Mouse (Mus musculus): Measurements from ENCODE around the gene Ubash3a. TPM values are rescaled to one million over a fixed set of nuclear protein-coding genes. Genes with fewer than 3 reads are reported as not detected.

Gene Ubash3a
- polyA plus RNA-seq, 1 experiment from 2014 or later: 0.23 TPM

- WGBS: 47% methylated on average over 8 of the region's 8 CpGs
- no peak overlapping the region for H3K27ac ChIP-seq
- H3K36me3 ChIP-seq: no peaks in the 10 kb centered on the region
- no peak overlapping the region for H3K4me3 ChIP-seq (replicated peaks)
- H3K27me3 ChIP-seq: peaks cover 14% of the 10 kb centered on the region
- H3K4me1 ChIP-seq: peaks cover 27% of the 10 kb centered on the region
- no peak overlapping the region for H3K9ac ChIP-seq
- H3K9me3 ChIP-seq (replicated peaks): no peaks in the 10 kb centered on the region
- H3K4me2 ChIP-seq: no peak overlapping the region
- peak; percentile 41 for ATAC-seq (replicated peaks; ENCODE audit: low FRiP score)
These were observed 15.8 kb upstream of the Ubash3a start for GRCm38 (mm10) chr17:31191825-31192224.

- Histone ChIP-seq H3K9ac (no peak overlapping the region), H3K27me3 (peaks cover 14% of the 10 kb centered on the region), H3K36me3 (no peaks in the 10 kb centered on the region), H3K4me1 (peaks cover 27% of the 10 kb centered on the region), H3K4me3 (replicated peaks) (no peak overlapping the region), H3K4me2 (no peak overlapping the region), H3K9me3 (replicated peaks) (no peaks in the 10 kb centered on the region), H3K27ac (no peak overlapping the region)
- ATAC-seq (replicated peaks; ENCODE audit: low FRiP score): no peak
- WGBS: 23% methylated on average over 2 of the region's 2 CpGs
These were observed 15.0 kb upstream of the Ubash3a start for GRCm38 (mm10) chr17:31192663-31193062.

DNA sequence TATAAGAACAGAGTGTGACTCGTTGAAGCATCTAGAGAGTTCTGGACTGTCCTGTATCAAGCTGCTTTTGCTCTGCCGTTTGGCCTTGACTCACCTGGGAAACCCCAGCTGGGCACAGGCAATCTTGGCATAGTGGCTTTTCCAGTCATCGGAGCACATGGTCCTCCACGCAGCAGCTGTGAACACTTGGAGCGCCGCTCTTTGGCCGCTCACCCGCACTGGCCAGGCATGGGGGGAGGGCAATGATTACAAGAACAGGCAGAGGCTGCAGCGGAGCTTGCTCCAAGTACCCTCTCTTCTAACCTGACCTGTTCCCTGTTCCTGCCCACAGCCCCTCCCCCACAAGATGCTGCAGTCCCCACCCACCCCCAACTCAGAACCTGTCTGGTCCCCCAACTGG lies 14.3 kb upstream of the Ubash3a start:
- peaks cover 7% of the 10 kb centered on the region; the same call in 1 of the 2 replicates for H3K27me3 ChIP-seq
- H3K4me1 ChIP-seq: peaks cover 27% of the 10 kb centered on the region
- H3K9me3 ChIP-seq (replicated peaks): no peaks in the 10 kb centered on the region
- ATAC-seq (replicated peaks; ENCODE audit: low FRiP score): peak; percentile 42; the same call in 1 of the 2 replicates
- no peaks in the 10 kb centered on the region for H3K36me3 ChIP-seq
- no peak overlapping the region for H3K4me2 ChIP-seq
- no peak overlapping the region for H3K9ac ChIP-seq
- 71% methylated on average over 9 of the region's 9 CpGs for WGBS
- no peak overlapping the region for H3K4me3 ChIP-seq (replicated peaks)
- no peak overlapping the region for H3K27ac ChIP-seq

- Histone ChIP-seq H3K9me3 (replicated peaks) (no peaks in the 10 kb centered on the region), H3K4me1 (peaks cover 33% of the 10 kb centered on the region), H3K9ac (no peak overlapping the region), H3K4me2 (no peak overlapping the region), H3K36me3 (no peaks in the 10 kb centered on the region), H3K4me3 (replicated peaks) (no peak overlapping the region), H3K27me3 (no peaks in the 10 kb centered on the region), H3K27ac (no peak overlapping the region)
- ATAC-seq (replicated peaks; ENCODE audit: low FRiP score): no peak
- WGBS: 90% methylated on average over 6 of the region's 6 CpGs
These were observed 12.5 kb upstream of the Ubash3a start for GRCm38 (mm10) chr17:31195207-31195606.

DNA sequence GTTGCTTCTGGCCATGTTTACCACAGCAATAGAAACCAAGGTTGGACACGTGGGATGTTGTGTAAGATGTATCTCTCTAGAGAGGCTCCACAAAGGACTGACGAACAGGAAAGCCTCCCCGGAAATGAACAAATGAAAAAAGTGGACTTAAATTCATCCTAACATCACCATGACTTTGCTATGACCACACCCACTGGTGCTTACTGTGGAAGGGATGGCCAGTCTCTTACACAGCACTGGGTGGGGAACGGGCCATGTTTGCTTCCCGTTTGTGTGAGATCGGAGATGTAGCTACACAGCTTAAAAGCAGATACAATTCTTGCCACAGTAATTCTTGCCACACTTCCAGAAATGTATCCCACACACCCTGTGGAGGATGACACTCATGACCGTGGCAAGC lies 11.4 kb upstream of the Ubash3a start:
- H3K36me3 ChIP-seq: no peaks in the 10 kb centered on the region
- H3K27me3 ChIP-seq: no peaks in the 10 kb centered on the region
- no peak overlapping the region for H3K9ac ChIP-seq
- ATAC-seq (replicated peaks; ENCODE audit: low FRiP score): no peak
- peaks cover 30% of the 10 kb centered on the region for H3K4me1 ChIP-seq
- H3K4me2 ChIP-seq: no peak overlapping the region
- no peaks in the 10 kb centered on the region for H3K9me3 ChIP-seq (replicated peaks)
- no peak overlapping the region for H3K27ac ChIP-seq
- WGBS: 90% methylated on average over 7 of the region's 7 CpGs
- no peak overlapping the region for H3K4me3 ChIP-seq (replicated peaks)

DNA sequence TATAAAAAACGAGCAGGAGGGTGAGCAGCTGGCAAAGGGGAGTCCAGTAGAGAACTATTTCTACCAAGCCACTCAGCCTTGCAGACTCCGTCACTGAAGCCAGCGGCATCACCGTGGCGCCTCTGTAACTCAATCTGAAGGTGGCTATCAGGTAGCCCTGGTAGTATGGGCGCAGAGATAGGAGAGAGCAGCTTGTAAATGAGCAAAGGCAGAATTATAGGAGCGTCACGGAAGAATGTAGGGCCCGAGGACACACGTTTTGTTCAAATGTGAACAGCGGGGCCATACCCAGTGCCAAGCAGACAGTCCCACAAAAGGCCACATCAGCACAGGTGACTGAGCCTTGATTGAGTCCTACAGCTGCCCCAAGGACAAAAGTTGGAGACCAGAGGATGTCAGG lies 8.8 kb upstream of the Ubash3a start, which contains the start of gene Tmprss3:
Gene Tmprss3, minus strand, starts transcription at position 101 of the 400 bp plus-strand sequence.
- H3K9ac ChIP-seq: no peak within 1 kb of the TSS
- H3K4me3 ChIP-seq (replicated peaks): no peak within 1 kb of the TSS
- ATAC-seq (replicated peaks; ENCODE audit: low FRiP score): no peak
- no peaks in the 10 kb centered on the region for H3K27me3 ChIP-seq
- no peaks in the 10 kb centered on the region for H3K36me3 ChIP-seq
- no peak within 1 kb of the TSS for H3K27ac ChIP-seq
- 0 out of 2 replicates have a peak, but pooled peaks cover 6% of the 10 kb centered on the region for H3K4me1 ChIP-seq
- no peaks in the 10 kb centered on the region for H3K9me3 ChIP-seq (replicated peaks)
- H3K4me2 ChIP-seq: no peak within 1 kb of the TSS
- 54% methylated on average over 11 of the region's 11 CpGs for WGBS

- Histone ChIP-seq H3K4me2 (no peak overlapping the region), H3K27me3 (no peaks in the 10 kb centered on the region), H3K36me3 (no peaks in the 10 kb centered on the region), H3K4me1 (peaks cover 6% of the 10 kb centered on the region; the same call in 1 of the 2 replicates), H3K9me3 (replicated peaks) (no peaks in the 10 kb centered on the region), H3K4me3 (replicated peaks) (no peak overlapping the region), H3K27ac (no peak overlapping the region), H3K9ac (no peak overlapping the region)
- no peak for ATAC-seq (replicated peaks; ENCODE audit: low FRiP score)
- 69% methylated on average over 8 of the region's 8 CpGs for WGBS
These were observed 981 bp downstream of the Ubash3a start for GRCm38 (mm10) chr17:31208654-31209053.

- Histone ChIP-seq H3K4me1 (peaks cover 6% of the 10 kb centered on the region; the same call in 1 of the 2 replicates), H3K4me3 (replicated peaks) (no peak overlapping the region), H3K9ac (no peak overlapping the region), H3K4me2 (no peak overlapping the region), H3K36me3 (no peaks in the 10 kb centered on the region), H3K27ac (no peak overlapping the region), H3K9me3 (replicated peaks) (no peaks in the 10 kb centered on the region), H3K27me3 (no peaks in the 10 kb centered on the region)
- ATAC-seq (replicated peaks; ENCODE audit: low FRiP score): no peak
- WGBS: 94% methylated on average over 11 of the region's 11 CpGs
These were observed 1.8 kb downstream of the Ubash3a start for GRCm38 (mm10) chr17:31209376-31209930.

DNA sequence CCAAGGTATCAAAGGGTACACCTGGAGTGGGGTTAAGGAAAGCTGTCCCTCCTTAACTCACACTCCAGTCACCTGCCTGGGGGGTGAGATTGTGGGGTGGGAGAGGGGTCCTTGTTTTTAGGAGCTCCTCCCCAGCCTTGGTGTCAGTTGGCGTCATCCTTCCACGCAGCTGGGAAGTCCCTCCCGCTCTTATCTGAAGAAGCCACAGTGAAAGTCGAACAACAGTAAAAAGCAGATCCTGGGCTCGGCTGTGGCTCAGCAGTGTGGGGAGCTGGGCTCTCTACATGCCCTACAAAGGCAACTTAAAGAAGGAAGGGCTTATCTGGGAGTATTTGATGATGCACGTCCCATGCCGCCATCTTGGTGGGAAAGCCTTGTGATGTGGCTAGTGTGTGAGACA lies 2.6 kb downstream of the Ubash3a start:
- Histone ChIP-seq H3K27ac (no peak overlapping the region), H3K4me1 (peaks cover 6% of the 10 kb centered on the region; the same call in 1 of the 2 replicates), H3K36me3 (no peaks in the 10 kb centered on the region), H3K4me3 (replicated peaks) (no peak overlapping the region), H3K27me3 (no peaks in the 10 kb centered on the region), H3K9me3 (replicated peaks) (no peaks in the 10 kb centered on the region), H3K9ac (no peak overlapping the region), H3K4me2 (no peak overlapping the region)
- WGBS: 89% methylated on average over 7 of the region's 7 CpGs
- ATAC-seq (replicated peaks; ENCODE audit: low FRiP score): no peak

GRCm38 (mm10) chr17:31211881-31212280 lies 4.2 kb downstream of the Ubash3a start:
- WGBS: 92% methylated on average over 6 of the region's 6 CpGs
- Histone ChIP-seq H3K27ac (no peak overlapping the region), H3K4me3 (replicated peaks) (no peak overlapping the region), H3K9ac (no peak overlapping the region), H3K4me1 (peaks cover 12% of the 10 kb centered on the region; the same call in 1 of the 2 replicates), H3K9me3 (replicated peaks) (no peaks in the 10 kb centered on the region), H3K4me2 (no peak overlapping the region), H3K27me3 (no peaks in the 10 kb centered on the region), H3K36me3 (no peaks in the 10 kb centered on the region)
- ATAC-seq (replicated peaks; ENCODE audit: low FRiP score): no peak

DNA sequence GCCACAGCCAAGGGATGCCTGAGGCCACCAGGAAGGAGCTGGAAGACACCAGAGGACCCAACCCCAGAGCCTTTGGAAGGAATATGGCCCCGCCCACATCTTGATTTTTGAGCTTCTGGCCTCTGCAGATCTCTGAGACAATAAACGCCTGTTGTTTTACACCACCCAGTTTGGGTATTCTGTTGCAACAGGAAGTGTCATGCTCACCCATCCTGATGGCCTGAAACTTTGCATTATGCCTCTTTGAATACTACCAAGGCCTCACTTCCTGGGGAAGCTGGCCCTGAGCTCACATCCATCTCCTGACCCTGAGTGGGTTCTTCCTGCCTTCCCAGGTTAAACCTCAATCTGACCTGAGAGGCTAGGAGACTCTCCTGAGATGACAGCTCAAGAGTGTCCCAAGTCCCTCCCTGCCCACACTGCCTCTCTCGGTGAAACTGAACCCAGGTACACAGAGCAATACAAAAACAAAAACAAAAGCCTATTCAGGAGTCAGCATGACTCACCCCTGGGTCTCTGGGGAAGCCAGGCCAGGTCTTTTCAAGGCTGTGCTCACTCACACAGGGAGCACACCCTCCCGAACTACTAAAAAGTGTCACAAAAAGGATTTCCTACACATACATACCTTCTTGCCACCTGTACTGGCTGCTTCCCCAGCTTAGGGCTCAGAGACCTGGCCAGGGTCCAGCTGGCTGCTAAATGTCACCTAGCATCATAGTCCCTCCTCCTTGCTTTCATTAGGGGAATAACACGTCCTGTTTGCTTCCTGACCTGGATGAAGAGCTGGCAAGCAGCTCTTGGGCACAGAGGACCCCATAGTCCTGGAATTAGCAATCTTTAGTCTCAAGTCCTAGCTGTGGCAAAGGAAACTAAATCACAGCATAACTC lies 8.6 kb downstream of the Ubash3a start:
- 38% methylated on average over 5 of the region's 5 CpGs for WGBS
- no peak overlapping the region for H3K4me3 ChIP-seq (replicated peaks)
- H3K9me3 ChIP-seq (replicated peaks): no peaks in the 10 kb centered on the region
- H3K36me3 ChIP-seq: no peaks in the 10 kb centered on the region
- no peak overlapping the region for H3K4me2 ChIP-seq
- ATAC-seq (replicated peaks; ENCODE audit: low FRiP score): no peak
- no peaks in the 10 kb centered on the region for H3K27me3 ChIP-seq
- H3K27ac ChIP-seq: peak overlapping the region; percentile 63
- H3K4me1 ChIP-seq: peaks cover 6% of the 10 kb centered on the region; the same call in 1 of the 2 replicates
- no peak overlapping the region for H3K9ac ChIP-seq

DNA sequence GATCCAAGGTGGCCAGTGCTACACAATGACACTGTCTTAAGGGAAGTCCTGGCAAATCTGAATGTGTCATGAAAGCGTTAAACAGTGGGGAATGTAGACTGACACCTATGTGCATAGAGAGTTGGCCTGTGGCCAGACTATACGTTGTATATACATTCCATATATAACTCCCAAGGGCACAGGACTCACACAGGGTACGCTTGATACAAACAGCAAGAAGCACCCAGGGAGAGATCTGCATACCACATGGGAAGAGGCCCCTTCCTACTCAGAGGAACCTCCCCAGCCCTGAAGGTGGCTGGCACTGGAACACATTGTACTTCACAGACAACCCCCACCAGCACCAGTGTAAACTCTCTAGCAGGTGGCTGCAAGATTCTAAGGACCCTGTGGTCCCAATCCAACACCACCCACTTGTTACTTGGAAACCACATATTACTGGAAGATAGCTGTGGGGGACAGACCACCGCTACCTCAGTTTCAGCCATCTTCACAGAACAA lies 15.2 kb downstream of the Ubash3a start:
- no peak overlapping the region for H3K4me3 ChIP-seq (replicated peaks)
- H3K9ac ChIP-seq: no peak overlapping the region
- H3K4me2 ChIP-seq: no peak overlapping the region
- H3K9me3 ChIP-seq (replicated peaks): no peaks in the 10 kb centered on the region
- no peaks in the 10 kb centered on the region for H3K27me3 ChIP-seq
- ATAC-seq (replicated peaks; ENCODE audit: low FRiP score): no peak
- WGBS: 74% methylated on average over 4 of the region's 4 CpGs
- H3K27ac ChIP-seq: no peak overlapping the region
- peaks cover 10% of the 10 kb centered on the region; the same call in 1 of the 2 replicates for H3K4me1 ChIP-seq
- H3K36me3 ChIP-seq: no peaks in the 10 kb centered on the region

Data from kidney, embryonic 15.5 days (tissue).